Mouse (Mus musculus): ENCODE data around the gene Cttnbp2. TPM values are rescaled to one million over a fixed set of nuclear protein-coding genes. Genes with fewer than 3 reads are reported as not detected.

The Cttnbp2 gene
- polyA plus RNA-seq, 1 experiment: 5.7 TPM

DNA sequence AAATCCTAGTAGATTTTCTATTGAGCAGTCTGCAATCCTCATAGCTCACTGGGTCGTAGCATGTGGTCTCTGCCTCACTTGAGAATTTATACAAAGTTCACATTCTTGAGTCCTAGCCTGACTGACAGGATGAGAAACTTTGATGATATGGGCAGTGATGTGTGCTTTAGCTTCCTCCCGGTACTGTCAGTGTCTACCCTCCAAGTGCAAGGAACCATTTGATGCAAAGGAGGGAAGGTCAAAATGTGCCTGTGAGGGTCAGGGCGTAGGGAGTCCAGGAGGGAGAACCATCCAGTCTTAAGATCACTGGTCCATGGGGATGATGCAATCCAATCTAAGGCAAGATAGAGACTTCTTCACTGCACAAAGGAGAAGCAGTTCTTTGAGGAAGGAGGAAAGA lies 179.2 kb downstream of the Cttnbp2 start:
- H3K27me3 ChIP-seq (replicated peaks; ENCODE audit: control insufficient read depth, insufficient read depth, low read length): no peaks in the 10 kb centered on the region
- H3K4me1 ChIP-seq (ENCODE audit: control insufficient read depth, insufficient read depth, low read length): no peaks in the 10 kb centered on the region
- no peak overlapping the region for H3K27ac ChIP-seq (ENCODE audit: insufficient read depth, low read depth, low read length)
- TF ChIP-seq POLR2A (IDR thresholded peaks at IDR 0.05; ENCODE audit: low read depth, low read length): no peak
- TF ChIP-seq CTCF (conservative IDR thresholded peaks at IDR 0.05; ENCODE audit: insufficient read depth, insufficient read length, low read depth, low read length): no peak
- WGBS: 61% methylated on average over 3 of the region's 3 CpGs
- no peak overlapping the region for H3K4me3 ChIP-seq (ENCODE audit: insufficient read depth, low read depth, low read length)
- no peaks in the 10 kb centered on the region for H3K36me3 ChIP-seq (ENCODE audit: control insufficient read depth, insufficient read depth, low read length)
- no peak for DNase-seq

DNA sequence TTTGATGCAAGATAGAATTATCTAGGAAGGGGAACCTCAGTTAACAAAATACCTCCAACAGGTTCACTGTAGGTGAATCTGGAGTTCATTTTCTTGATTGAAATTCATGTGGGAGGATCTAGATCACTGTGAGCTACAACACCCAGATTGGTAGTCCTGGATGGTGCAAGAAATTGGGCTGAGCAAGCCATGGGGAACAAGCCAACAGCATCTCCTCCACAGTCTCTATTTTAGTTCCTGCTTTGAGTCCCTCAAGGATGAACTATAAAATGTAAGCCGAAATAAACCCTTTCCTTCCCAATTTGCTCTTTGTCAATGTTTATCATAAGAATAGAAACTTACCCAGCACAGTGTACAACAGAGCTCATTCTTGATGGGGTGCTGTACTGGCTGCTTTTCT lies 191.7 kb downstream of the Cttnbp2 start:
- H3K27me3 ChIP-seq (replicated peaks; ENCODE audit: control insufficient read depth, insufficient read depth, low read length): no peaks in the 10 kb centered on the region
- no peaks in the 10 kb centered on the region for H3K36me3 ChIP-seq (ENCODE audit: control insufficient read depth, insufficient read depth, low read length)
- H3K4me3 ChIP-seq (ENCODE audit: insufficient read depth, low read depth, low read length): no peak overlapping the region
- H3K27ac ChIP-seq (ENCODE audit: insufficient read depth, low read depth, low read length): no peak overlapping the region
- TF ChIP-seq POLR2A (IDR thresholded peaks at IDR 0.05; ENCODE audit: low read depth, low read length) (no peak), CTCF (conservative IDR thresholded peaks at IDR 0.05; ENCODE audit: insufficient read depth, insufficient read length, low read depth, low read length) (no peak)
- WGBS: 88% methylated on average over 1 of the region's 1 CpGs
- H3K4me1 ChIP-seq (ENCODE audit: control insufficient read depth, insufficient read depth, low read length): no peaks in the 10 kb centered on the region
- no peak for DNase-seq

Measured in kidney, adult 2 months (tissue).